In the genomic region with DNA sequence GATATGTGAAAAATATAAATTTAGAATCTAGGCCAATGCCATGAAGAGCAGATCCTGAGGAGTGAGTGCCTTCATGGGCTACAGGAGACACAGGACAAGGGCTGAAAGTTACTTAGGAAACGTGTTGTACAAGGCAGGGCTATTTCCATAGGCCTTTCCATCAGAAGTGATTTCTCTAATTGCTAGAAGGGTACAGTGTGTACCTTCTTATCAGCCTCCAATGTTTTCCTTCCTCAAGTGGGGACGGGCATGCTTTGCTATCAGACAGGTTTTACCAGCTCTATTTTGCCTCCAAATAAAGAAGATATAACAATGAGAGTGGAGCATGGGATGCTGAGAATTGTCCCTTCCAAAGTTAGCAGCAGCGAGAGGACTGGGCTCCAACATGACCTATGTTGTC, we compare ENCODE assay signal across 19 mouse cellular contexts.
"Had no signal": no experiment of that assay in that cellular context is flagged by ENCODE, and none has a peak within 500 bp of the region (broad histone marks: within the 10 kb centered on the region; RNA-seq: fewer than 3 reads in every experiment).

No protein-coding gene starts in this region.

- H3K36me3 ChIP-seq: liver, embryonic 12.5 days; lung, embryonic 15.5 days; midbrain, embryonic 10.5 days; midbrain, embryonic 13.5 days; midbrain, embryonic 15.5 days; neural tube, embryonic 13.5 days; neural tube, embryonic 15.5 days had no signal

- H3K4me3 ChIP-seq: liver, embryonic 12.5 days; lung, embryonic 15.5 days; midbrain, embryonic 10.5 days; midbrain, embryonic 13.5 days; midbrain, embryonic 15.5 days; myocyte; neural tube, embryonic 13.5 days; neural tube, embryonic 15.5 days had no signal

- H3K27ac ChIP-seq: liver, embryonic 12.5 days; liver, embryonic 14.5 days; lung, embryonic 15.5 days; midbrain, embryonic 10.5 days; midbrain, embryonic 13.5 days; midbrain, embryonic 15.5 days; neural tube, embryonic 13.5 days; neural tube, embryonic 15.5 days had no signal

- H3K4me1 ChIP-seq: liver, embryonic 12.5 days; lung, embryonic 15.5 days; neural tube, embryonic 15.5 days had no signal

- ATAC-seq: liver, embryonic 12.5 days; midbrain, embryonic 13.5 days; midbrain, embryonic 15.5 days had no signal

- DNase-seq: lung, adult 2 months; lung, postnatal 4 days; retina, postnatal 1 day; right cerebral cortex, adult 18-20 months; right cerebral cortex, postnatal 25 days; right cerebral cortex, postnatal 4 days; spleen, adult 18-20 months; thymus, adult 18-20 months; thymus, postnatal 14 days; thymus, postnatal 36 days had no signal

- H3K9me3 ChIP-seq: liver, embryonic 12.5 days; lung, embryonic 15.5 days; midbrain, embryonic 10.5 days; midbrain, embryonic 13.5 days; midbrain, embryonic 15.5 days; neural tube, embryonic 13.5 days; neural tube, embryonic 15.5 days had no signal

- H3K9ac ChIP-seq: liver, embryonic 12.5 days; liver, embryonic 14.5 days; lung, embryonic 15.5 days; midbrain, embryonic 13.5 days; midbrain, embryonic 15.5 days; neural tube, embryonic 13.5 days; neural tube, embryonic 15.5 days had no signal

- H3K4me2 ChIP-seq: liver, embryonic 12.5 days; lung, embryonic 15.5 days; midbrain, embryonic 13.5 days; midbrain, embryonic 15.5 days; neural tube, embryonic 13.5 days; neural tube, embryonic 15.5 days had no signal

- H3K27me3 ChIP-seq: liver, embryonic 12.5 days; lung, embryonic 15.5 days; midbrain, embryonic 15.5 days; neural tube, embryonic 15.5 days had no signal
